Mouse (Mus musculus) kidney, adult 2 months (tissue): ENCODE data around the gene Opa3.

Experiments used
- CTCF ChIP-seq: fragments of 200-500 bp; conservative IDR thresholded peaks from 2 replicates; pipeline ENCODE4 v1.5.1; 2011; ENCODE audit warnings: low read depth, mild to moderate bottlenecking, control low read depth, low read length, moderate library complexity, mixed read lengths; ENCODE audit not compliant: insufficient read depth, insufficient read length
- POLR2A ChIP-seq: fragments of 200-500 bp; IDR thresholded peaks from one replicate; pipeline ENCODE4 v1.6.1; 2011; ENCODE audit warnings: low read depth, low read length, control low read depth

GRCm38 (mm10) chr7:19258336-19258735 lies 30.2 kb downstream of the Opa3 start:
- no peak for TF ChIP-seq CTCF
- no peak for TF ChIP-seq POLR2A
